Mouse (Mus musculus) C2C12 (cell line): ENCODE data around the gene Ptpn21.

Experiments
- CEBPB ChIP-seq: IDR thresholded peaks from one replicate; pipeline ENCODE4 v1.6.1; 2011; ENCODE audit warnings: low read depth, mild to moderate bottlenecking, control low read depth, moderate library complexity
- CTCF ChIP-seq: IDR thresholded peaks from one replicate; pipeline ENCODE4 v1.5.1; 2011; ENCODE audit not compliant: control insufficient read depth, insufficient read depth, insufficient read length
- MYOG ChIP-seq: IDR thresholded peaks from one replicate; pipeline ENCODE4 v1.6.1; 2011; ENCODE audit not compliant: control insufficient read depth, insufficient read length; ENCODE audit errors: extremely low read depth

GRCm38 (mm10) chr12:98703961-98704360 is 33.2 kb downstream of the Ptpn21 start:
- TF ChIP-seq CTCF (no peak), CEBPB (no peak), MYOG (no peak)
